14 mouse cellular contexts compared by ENCODE assay signal in the genomic region with DNA sequence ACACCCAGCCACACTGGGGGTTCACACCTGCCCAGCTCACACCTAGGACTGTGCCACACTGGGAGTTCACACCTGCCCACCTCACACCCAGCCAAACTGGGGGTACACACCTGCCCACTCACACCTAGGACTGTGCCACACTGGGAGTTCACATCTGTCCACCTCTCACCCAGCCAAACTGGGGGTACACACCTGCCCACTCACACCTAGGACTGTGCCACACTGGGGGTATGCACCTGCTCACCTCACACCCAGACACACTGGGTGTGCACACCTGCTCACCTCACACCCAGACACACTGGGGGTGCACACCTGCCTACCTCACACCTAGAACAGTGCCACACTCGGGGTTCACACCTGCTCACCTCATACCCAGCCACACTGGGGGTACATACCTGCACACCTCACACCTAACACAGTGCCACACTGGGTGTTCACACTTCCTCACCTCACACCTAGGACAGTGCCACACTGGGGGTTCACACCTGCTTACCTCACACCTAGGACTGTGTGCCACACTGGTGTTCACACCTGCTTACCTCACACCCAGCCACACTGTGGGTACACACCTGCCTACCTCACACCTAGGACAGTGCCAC. TPM values are rescaled to one million over a fixed set of nuclear protein-coding genes. Genes with fewer than 3 reads are reported as not detected.
DNase-seq lines count a peak whose midpoint lies in the region; ATAC-seq lines count a peak whose summit lies in the region.
"Had no signal": no experiment of that assay in that cellular context is flagged by ENCODE, and none has a peak within 500 bp of the region (broad histone marks: within the 10 kb centered on the region; RNA-seq: fewer than 3 reads in every experiment).

No protein-coding gene starts in this region.

- H3K9ac ChIP-seq in kidney, embryonic 15.5 days, result no peak overlapping the region
- no peak overlapping the region for H3K9ac ChIP-seq in embryonic facial prominence, embryonic 13.5 days
- H3K9ac ChIP-seq in forebrain, embryonic 16.5 days (replicated peaks; ENCODE audit: low read depth, low read length), result no peak overlapping the region
- H3K9ac ChIP-seq in midbrain, embryonic 14.5 days (replicated peaks; ENCODE audit: low read length), result no peak overlapping the region

- no peaks in the 10 kb centered on the region for H3K36me3 ChIP-seq in kidney, embryonic 15.5 days
- no peaks in the 10 kb centered on the region for H3K36me3 ChIP-seq in embryonic facial prominence, embryonic 13.5 days
- no peaks in the 10 kb centered on the region for H3K36me3 ChIP-seq in forebrain, embryonic 16.5 days (ENCODE audit: control insufficient read depth, insufficient read depth)
- H3K36me3 ChIP-seq in midbrain, embryonic 14.5 days (ENCODE audit: control insufficient read depth, insufficient read depth, low read length), result no peaks in the 10 kb centered on the region

- H3K27ac ChIP-seq in kidney, embryonic 15.5 days, result no peak overlapping the region
- no peak overlapping the region for H3K27ac ChIP-seq in embryonic facial prominence, embryonic 13.5 days
- no peak overlapping the region for H3K27ac ChIP-seq in forebrain, embryonic 16.5 days (ENCODE audit: low read length)
- H3K27ac ChIP-seq in midbrain, embryonic 14.5 days (replicated peaks; ENCODE audit: low read depth, low read length), result no peak overlapping the region

- H3K27me3 ChIP-seq in kidney, embryonic 15.5 days, result 0 out of 2 replicates have a peak, but pooled peaks cover 4% of the 10 kb centered on the region
- H3K27me3 ChIP-seq in embryonic facial prominence, embryonic 13.5 days, result no peaks in the 10 kb centered on the region; the same call in 1 of the 2 replicates
- no peaks in the 10 kb centered on the region for H3K27me3 ChIP-seq in forebrain, embryonic 16.5 days (replicated peaks; ENCODE audit: control insufficient read depth, insufficient read depth, low read length)
- H3K27me3 ChIP-seq in midbrain, embryonic 14.5 days (ENCODE audit: control insufficient read depth, insufficient read depth, low read length), result no peaks in the 10 kb centered on the region

- no peaks in the 10 kb centered on the region for H3K9me3 ChIP-seq in kidney, embryonic 15.5 days (replicated peaks)
- 0 out of 2 replicates have a peak, but pooled peaks cover 5% of the 10 kb centered on the region for H3K9me3 ChIP-seq in embryonic facial prominence, embryonic 13.5 days
- no peaks in the 10 kb centered on the region for H3K9me3 ChIP-seq in forebrain, embryonic 16.5 days (ENCODE audit: control insufficient read depth, low read length)
- H3K9me3 ChIP-seq in midbrain, embryonic 14.5 days (ENCODE audit: control insufficient read depth, low read length), result no peaks in the 10 kb centered on the region

- H3K4me1 ChIP-seq in kidney, embryonic 15.5 days, result no peaks in the 10 kb centered on the region
- peaks cover 4% of the 10 kb centered on the region for H3K4me1 ChIP-seq in embryonic facial prominence, embryonic 13.5 days
- H3K4me1 ChIP-seq in forebrain, embryonic 16.5 days (replicated peaks; ENCODE audit: control insufficient read depth, insufficient read depth, low read length), result peaks cover 5% of the 10 kb centered on the region
- no peaks in the 10 kb centered on the region for H3K4me1 ChIP-seq in midbrain, embryonic 14.5 days (ENCODE audit: control insufficient read depth, insufficient read depth, low read length)

- DNase-seq in kidney, postnatal 36 days, result no peak
- no peak for DNase-seq in midbrain, embryonic 14.5 days
- no peak for DNase-seq in right cerebral cortex, postnatal 4 days
- DNase-seq: gastrocnemius, postnatal 10 days had no signal

- H3K4me2 ChIP-seq in kidney, embryonic 15.5 days, result no peak overlapping the region
- no peak overlapping the region for H3K4me2 ChIP-seq in embryonic facial prominence, embryonic 13.5 days
- H3K4me2 ChIP-seq in forebrain, embryonic 16.5 days (ENCODE audit: low read length), result no peak overlapping the region
- no peak overlapping the region for H3K4me2 ChIP-seq in midbrain, embryonic 14.5 days (ENCODE audit: low read length)
- H3K4me2 ChIP-seq: liver, embryonic 11.5 days had no signal

- no peak overlapping the region for H3K4me3 ChIP-seq in kidney, embryonic 15.5 days (replicated peaks)
- H3K4me3 ChIP-seq in embryonic facial prominence, embryonic 13.5 days, result no peak overlapping the region
- H3K4me3 ChIP-seq in forebrain, embryonic 16.5 days (replicated peaks; ENCODE audit: low read length), result no peak overlapping the region
- H3K4me3 ChIP-seq in midbrain, embryonic 14.5 days (replicated peaks; ENCODE audit: low read depth, low read length), result no peak overlapping the region
- H3K4me3 ChIP-seq: erythroblast, embryonic 14.5 days had no signal

- 39% methylated on average over 1 of the region's 1 CpGs for WGBS in kidney, embryonic 15.5 days
- WGBS in embryonic facial prominence, embryonic 13.5 days, result 42% methylated on average over 1 of the region's 1 CpGs
- 50% methylated on average over 1 of the region's 1 CpGs for WGBS in forebrain, embryonic 16.5 days
- 50% methylated on average over 1 of the region's 1 CpGs for WGBS in midbrain, embryonic 14.5 days

- 0 out of 2 replicates have a peak, but pooled peaks have one; percentile 15 for ATAC-seq in kidney, embryonic 15.5 days (replicated peaks; ENCODE audit: low FRiP score)
- peak; percentile 59 for ATAC-seq in embryonic facial prominence, embryonic 13.5 days (ENCODE audit: insufficient number of reproducible peaks, insufficient read depth, low FRiP score, low TSS enrichment, low read depth)
- ATAC-seq in forebrain, embryonic 16.5 days, result 0 out of 2 replicates have a peak, but pooled peaks have one; percentile 2
- peak; percentile 37; the same call in 1 of the 2 replicates for ATAC-seq in midbrain, embryonic 14.5 days (ENCODE audit: low FRiP score, low TSS enrichment)
- ATAC-seq in erythroid progenitor cell, adult 5-6 weeks (replicated peaks; ENCODE audit: low FRiP score, poor library complexity, severe bottlenecking), result no peak
- ATAC-seq: Patski had no signal

RNA-seq across cellular contexts. Expression of a gene that starts 35.3 kb away (rescaled TPM):
- not detected in 2 replicates for polyA plus RNA-seq in kidney, embryonic 15.5 days (2015; fragmentation: Nextera tagmentation; extraction: Ambion mirVana)
- polyA plus RNA-seq in embryonic facial prominence, embryonic 13.5 days (2015; fragmentation: Nextera tagmentation; extraction: Ambion mirVana), result 0.28 and 0.34 TPM in 2 replicates
- polyA plus RNA-seq in forebrain, embryonic 16.5 days (2015; fragmentation: Nextera tagmentation; extraction: Ambion mirVana), result not detected in 2 replicates
- not detected in 2 replicates for polyA plus RNA-seq in midbrain, embryonic 14.5 days (2014; fragmentation: Nextera tagmentation; extraction: Ambion mirVana)
- not detected in 2 replicates for total RNA-seq in erythroid progenitor cell, adult 5-6 weeks (2015; ENCODE audit: low replicate concordance)
- total RNA-seq in erythroid progenitor cell, adult 5-6 weeks (2017; ENCODE audit: low replicate concordance), result not detected in 2 replicates
- total RNA-seq: adrenal gland, adult 18-20 months had no signal
- polyA plus RNA-seq: erythroblast, embryonic 14.5 days; heart, postnatal 0 days; liver, embryonic 11.5 days; Patski had no signal

RNA-seq across cellular contexts. Expression of a gene that starts 35.9 kb away (rescaled TPM):
- polyA plus RNA-seq in kidney, embryonic 15.5 days (2015; fragmentation: Nextera tagmentation; extraction: Ambion mirVana), result 0.18 and 0.39 TPM in 2 replicates
- 0.67 TPM in 2 replicates for polyA plus RNA-seq in embryonic facial prominence, embryonic 13.5 days (2015; fragmentation: Nextera tagmentation; extraction: Ambion mirVana)
- 0.65 and 1.1 TPM in 2 replicates for polyA plus RNA-seq in forebrain, embryonic 16.5 days (2015; fragmentation: Nextera tagmentation; extraction: Ambion mirVana)
- 0.08 and 0.25 TPM in 2 replicates for polyA plus RNA-seq in midbrain, embryonic 14.5 days (2014; fragmentation: Nextera tagmentation; extraction: Ambion mirVana)
- total RNA-seq in erythroid progenitor cell, adult 5-6 weeks (2015; ENCODE audit: low replicate concordance), result 0.36 TPM in 1 of 2 replicates, not detected in the other
- total RNA-seq in erythroid progenitor cell, adult 5-6 weeks (2017; ENCODE audit: low replicate concordance), result 0.64 TPM in 1 of 2 replicates, not detected in the other
- polyA plus RNA-seq: erythroblast, embryonic 14.5 days; kidney, embryonic 14.5 days; Patski had no signal
